Mouse (Mus musculus): ENCODE data around the gene Ncapd2. TPM values are rescaled to one million over a fixed set of nuclear protein-coding genes. Genes with fewer than 3 reads are reported as not detected.

The Ncapd2 gene
- polyA plus RNA-seq, 2 experiments = 66.8 to 148 TPM

GRCm38 (mm10) chr6:125175469-125175868, 16.0 kb downstream of the Ncapd2 start:
- H3K36me3 ChIP-seq (replicated peaks; ENCODE audit: control insufficient read depth, insufficient read depth, low read depth) = peaks cover 100% of the 10 kb centered on the region
- DNase-seq (ENCODE audit: low read depth in 3 of 3, low spot score in 3 of 3) (no peak), ATAC-seq (ENCODE audit: insufficient read depth) (no peak)
- TF ChIP-seq EP300 (IDR thresholded peaks at IDR 0.05; ENCODE audit: low read depth) (no peak), CTCF (IDR thresholded peaks at IDR 0.05; ENCODE audit: low read depth) (no peak)
- H3K27me3 ChIP-seq (ENCODE audit: control insufficient read depth, insufficient read depth, low read length) = no peaks in the 10 kb centered on the region
- no peak overlapping the region for H3K27ac ChIP-seq
- no peaks in the 10 kb centered on the region for H3K4me1 ChIP-seq (replicated peaks; ENCODE audit: control insufficient read depth in 2 of 2, insufficient read depth in 2 of 2, low read length in 1 of 2)
- H3K4me2 ChIP-seq (ENCODE audit: low read depth) = no peak overlapping the region
- no peaks in the 10 kb centered on the region for H3K9me3 ChIP-seq (ENCODE audit: control insufficient read depth, low read length)
- WGBS (ENCODE audit: insufficient replicate concordance) = 94% methylated on average over 5 of the region's 5 CpGs
- H3K9ac ChIP-seq (replicated peaks) = no peak overlapping the region
- H3K4me3 ChIP-seq (ENCODE audit: insufficient read depth in 1 of 2, low read depth in 2 of 2, low read length in 2 of 2) = no peak overlapping the region

GRCm38 (mm10) chr6:125173256-125173655, 18.2 kb downstream of the Ncapd2 start:
- no peaks in the 10 kb centered on the region for H3K4me1 ChIP-seq (replicated peaks; ENCODE audit: control insufficient read depth in 2 of 2, insufficient read depth in 2 of 2, low read length in 1 of 2)
- 93% methylated on average over 7 of the region's 7 CpGs for WGBS (ENCODE audit: insufficient replicate concordance)
- H3K27ac ChIP-seq = no peak overlapping the region
- H3K27me3 ChIP-seq (ENCODE audit: control insufficient read depth, insufficient read depth, low read length) = no peaks in the 10 kb centered on the region
- no peak for TF ChIP-seq CTCF (IDR thresholded peaks at IDR 0.05; ENCODE audit: low read depth)
- no peak for TF ChIP-seq EP300 (IDR thresholded peaks at IDR 0.05; ENCODE audit: low read depth)
- DNase-seq (ENCODE audit: low read depth in 3 of 3, low spot score in 3 of 3) (no peak), ATAC-seq (ENCODE audit: insufficient read depth) (no peak)
- H3K4me3 ChIP-seq (ENCODE audit: insufficient read depth in 1 of 2, low read depth in 2 of 2, low read length in 2 of 2) = no peak overlapping the region
- H3K9ac ChIP-seq (replicated peaks) = no peak overlapping the region
- no peaks in the 10 kb centered on the region for H3K9me3 ChIP-seq (ENCODE audit: control insufficient read depth, low read length)
- no peak overlapping the region for H3K4me2 ChIP-seq (ENCODE audit: low read depth)
- peaks cover 100% of the 10 kb centered on the region for H3K36me3 ChIP-seq (replicated peaks; ENCODE audit: control insufficient read depth, insufficient read depth, low read depth)

- Histone ChIP-seq H3K4me1 (replicated peaks; ENCODE audit: control insufficient read depth in 2 of 2, insufficient read depth in 2 of 2, low read length in 1 of 2) (peaks cover 3 to 4% of the 10 kb centered on the region in 2 experiments; a peak in 3 of 4 replicates), H3K27ac (no peak overlapping the region)
- ATAC-seq (ENCODE audit: insufficient read depth) = 0 out of 2 replicates have a peak, but pooled peaks have one; percentile 4
Observed at GRCm38 (mm10) chr6:125172474-125172873, 19.0 kb downstream of the Ncapd2 start.

GRCm38 (mm10) chr6:125170194-125170593, 21.3 kb downstream of the Ncapd2 start:
- ATAC-seq (ENCODE audit: insufficient read depth) (no peak), DNase-seq (ENCODE audit: low read depth in 3 of 3, low spot score in 3 of 3) (no peak)
- Histone ChIP-seq H3K27ac (no peak overlapping the region), H3K27me3 (ENCODE audit: control insufficient read depth, insufficient read depth, low read length) (no peaks in the 10 kb centered on the region), H3K9ac (replicated peaks) (no peak overlapping the region), H3K9me3 (ENCODE audit: control insufficient read depth, low read length) (no peaks in the 10 kb centered on the region), H3K4me2 (ENCODE audit: low read depth) (no peak overlapping the region), H3K4me1 (replicated peaks; ENCODE audit: control insufficient read depth in 2 of 2, insufficient read depth in 2 of 2, low read length in 1 of 2) (peaks cover 16 to 18% of the 10 kb centered on the region in 2 experiments), H3K4me3 (ENCODE audit: insufficient read depth in 1 of 2, low read depth in 2 of 2, low read length in 2 of 2) (no peak overlapping the region), H3K36me3 (replicated peaks; ENCODE audit: control insufficient read depth, insufficient read depth, low read depth) (peaks cover 81% of the 10 kb centered on the region)
- WGBS (ENCODE audit: insufficient replicate concordance) = 80% methylated on average over 6 of the region's 6 CpGs
- TF ChIP-seq EP300 (IDR thresholded peaks at IDR 0.05; ENCODE audit: low read depth) (no peak), CTCF (IDR thresholded peaks at IDR 0.05; ENCODE audit: low read depth) (peak; percentile 18; the same call in 1 of the 2 replicates)

More at GRCm38 (mm10) chr6:125172474-125172873, 19.0 kb downstream of the Ncapd2 start:
- H3K9me3 ChIP-seq (ENCODE audit: control insufficient read depth, low read length) = no peaks in the 10 kb centered on the region
- H3K9ac ChIP-seq (replicated peaks) = no peak overlapping the region
- H3K36me3 ChIP-seq (replicated peaks; ENCODE audit: control insufficient read depth, insufficient read depth, low read depth) = peaks cover 99% of the 10 kb centered on the region
- TF ChIP-seq EP300 (IDR thresholded peaks at IDR 0.05; ENCODE audit: low read depth) = no peak
- no peak for TF ChIP-seq CTCF (IDR thresholded peaks at IDR 0.05; ENCODE audit: low read depth)
- no peaks in the 10 kb centered on the region for H3K27me3 ChIP-seq (ENCODE audit: control insufficient read depth, insufficient read depth, low read length)
- no peak overlapping the region for H3K4me3 ChIP-seq (ENCODE audit: insufficient read depth in 1 of 2, low read depth in 2 of 2, low read length in 2 of 2)
- DNase-seq (ENCODE audit: low read depth in 3 of 3, low spot score in 3 of 3) = no peak
- no peak overlapping the region for H3K4me2 ChIP-seq (ENCODE audit: low read depth)
- WGBS (ENCODE audit: insufficient replicate concordance) = 55% methylated on average over 2 of the region's 2 CpGs

GRCm38 (mm10) chr6:125168086-125168485, 23.4 kb downstream of the Ncapd2 start:
- no peak overlapping the region for H3K4me3 ChIP-seq (ENCODE audit: insufficient read depth in 1 of 2, low read depth in 2 of 2, low read length in 2 of 2)
- 90% methylated on average over 14 of the region's 14 CpGs for WGBS (ENCODE audit: insufficient replicate concordance)
- ATAC-seq (ENCODE audit: insufficient read depth) = no peak
- no peaks in the 10 kb centered on the region for H3K9me3 ChIP-seq (ENCODE audit: control insufficient read depth, low read length)
- TF ChIP-seq CTCF (IDR thresholded peaks at IDR 0.05; ENCODE audit: low read depth) (no peak), EP300 (IDR thresholded peaks at IDR 0.05; ENCODE audit: low read depth) (no peak)
- no peaks in the 10 kb centered on the region for H3K27me3 ChIP-seq (ENCODE audit: control insufficient read depth, insufficient read depth, low read length)
- peaks cover 64% of the 10 kb centered on the region for H3K36me3 ChIP-seq (replicated peaks; ENCODE audit: control insufficient read depth, insufficient read depth, low read depth)
- peaks cover 16 to 27% of the 10 kb centered on the region in 2 experiments for H3K4me1 ChIP-seq (replicated peaks; ENCODE audit: control insufficient read depth in 2 of 2, insufficient read depth in 2 of 2, low read length in 1 of 2)
- no peak overlapping the region for H3K4me2 ChIP-seq (ENCODE audit: low read depth)
- H3K9ac ChIP-seq (replicated peaks) = no peak overlapping the region
- DNase-seq (ENCODE audit: low read depth in 3 of 3, low spot score in 3 of 3) = no peak
- no peak overlapping the region for H3K27ac ChIP-seq

Data from liver, embryonic 14.5 days (tissue).